Mouse (Mus musculus) spleen, adult 12 weeks (tissue): Measurements from ENCODE around the gene Nfatc2.
A peak's percentile ranks its signal among the peaks of the same experiment; 100 is the strongest.

ENCODE experiments used
- DNase-seq: peaks from one replicate; pipeline ENCODE4 v3.0.0; 2022; ENCODE audit warnings: low spot score

Nfatc2 gene

GRCm38 (mm10) chr2:168601491-168602386 is at the start of gene Nfatc2:
Gene Nfatc2 (minus strand): TSS chr2:168601657.
- no peak for DNase-seq

DNA sequence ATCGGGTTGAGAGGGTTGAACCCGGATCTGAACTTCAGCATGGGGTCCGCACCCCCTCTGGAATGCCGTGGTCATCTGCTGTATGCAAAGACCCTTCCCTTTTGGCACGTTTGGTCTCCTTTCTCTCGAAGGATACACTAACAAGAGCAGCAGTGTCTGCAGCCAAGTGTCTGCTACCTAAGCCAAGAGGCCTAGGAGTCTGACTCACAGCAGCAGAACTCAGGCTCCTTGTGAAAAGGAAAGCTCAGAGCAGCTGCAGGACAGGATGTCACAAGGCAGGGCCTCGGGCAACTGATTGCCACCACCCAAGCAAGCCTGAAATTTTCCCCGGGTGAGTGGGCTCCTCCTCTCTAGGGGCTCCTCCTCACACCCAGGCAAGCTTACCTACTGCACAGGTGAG is 46.7 kb upstream of the Nfatc2 start:
- DNase-seq: no peak

DNA sequence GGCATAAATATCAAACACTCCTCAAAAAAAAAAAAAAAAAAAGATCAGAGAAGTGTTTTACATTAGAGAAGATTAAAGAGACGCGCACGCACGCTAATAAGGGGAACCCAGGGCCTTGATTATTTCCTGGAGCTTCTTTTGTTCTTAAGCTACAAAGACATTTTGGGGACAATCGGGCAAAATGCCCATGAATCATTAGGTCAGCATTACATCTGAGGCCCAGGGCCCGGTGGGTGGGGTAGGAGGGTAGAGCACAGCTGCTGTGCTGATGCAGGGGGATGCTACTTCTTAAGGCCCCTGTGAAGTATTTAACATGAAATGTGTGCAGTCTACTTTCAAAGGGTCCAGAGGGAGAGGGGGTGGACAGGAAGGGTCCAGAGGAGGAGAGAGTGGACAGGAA is 43.4 kb upstream of the Nfatc2 start:
- no peak for DNase-seq

- no peak for DNase-seq
Observed at GRCm38 (mm10) chr2:168643524-168644177, 42.2 kb upstream of the Nfatc2 start.

- no peak for DNase-seq
Observed at GRCm38 (mm10) chr2:168642187-168642586, 40.7 kb upstream of the Nfatc2 start.

DNA sequence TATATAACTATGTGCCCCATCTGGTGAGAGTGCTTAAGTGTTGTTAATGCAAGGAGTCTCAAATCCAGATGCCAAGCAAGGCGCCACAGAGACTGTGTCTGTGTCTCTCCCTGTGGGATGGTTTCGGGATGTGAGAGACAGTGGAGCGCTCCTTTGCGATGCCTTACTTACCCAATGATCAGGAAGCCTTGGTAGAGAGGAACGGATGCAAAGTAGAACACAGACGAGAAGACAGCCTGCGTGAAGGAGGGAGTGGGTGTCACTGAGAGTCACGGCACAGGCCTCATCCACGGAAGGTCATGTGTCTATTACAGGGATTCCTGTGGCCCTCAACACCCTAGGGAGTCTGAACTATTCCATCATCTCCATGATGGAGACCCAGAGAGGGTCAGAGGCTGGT is 39.0 kb upstream of the Nfatc2 start:
- no peak for DNase-seq

GRCm38 (mm10) chr2:168634881-168635280 is 33.4 kb upstream of the Nfatc2 start:
- DNase-seq: no peak

- no peak for DNase-seq
Observed at GRCm38 (mm10) chr2:168633301-168633816, 31.9 kb upstream of the Nfatc2 start.

GRCm38 (mm10) chr2:168632543-168632942 is 31.1 kb upstream of the Nfatc2 start:
- no peak for DNase-seq

DNA sequence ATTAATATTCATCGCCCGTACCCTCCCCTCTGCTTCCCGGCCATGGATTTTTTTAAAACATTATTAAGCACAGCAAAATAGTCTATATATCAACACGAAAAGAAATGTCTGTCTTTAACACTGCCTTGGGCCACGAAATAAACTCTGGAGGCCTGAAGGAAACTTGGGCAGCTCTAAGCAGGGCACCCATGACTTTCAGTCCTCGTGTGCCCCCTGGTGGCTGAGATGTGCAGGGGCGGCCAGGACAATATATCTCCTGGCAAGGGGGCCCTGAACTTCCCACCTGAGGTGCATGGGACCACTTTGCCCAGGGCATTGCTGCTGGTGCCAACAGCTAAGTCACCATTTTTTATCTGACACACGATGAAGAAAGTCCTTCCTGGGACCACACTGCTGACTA is 27.3 kb upstream of the Nfatc2 start:
- DNase-seq: peak; percentile 52

GRCm38 (mm10) chr2:168627829-168628770 is 26.6 kb upstream of the Nfatc2 start:
- DNase-seq: no peak

- no peak for DNase-seq
Observed at GRCm38 (mm10) chr2:168626385-168626784, 24.9 kb upstream of the Nfatc2 start.

DNA sequence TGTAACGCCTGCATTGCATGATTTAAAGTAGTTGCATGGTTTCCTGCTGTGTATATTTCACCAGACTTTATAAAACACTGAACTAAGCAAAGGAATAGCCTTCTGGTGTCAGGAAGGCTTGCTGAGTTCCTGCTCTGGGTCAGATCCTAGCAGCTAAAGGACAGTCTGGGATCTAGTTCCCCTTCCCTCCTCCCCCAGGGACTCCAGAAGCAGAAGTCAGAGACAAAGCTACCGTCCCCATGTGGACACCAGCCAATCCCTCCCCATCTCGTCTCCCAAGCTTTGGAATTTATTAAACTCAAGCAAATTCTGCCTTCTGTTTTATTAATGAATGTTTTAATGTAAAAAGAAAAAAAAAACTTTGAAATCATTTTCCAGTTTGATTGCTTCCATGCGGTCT is 23.6 kb upstream of the Nfatc2 start:
- no peak for DNase-seq

DNA sequence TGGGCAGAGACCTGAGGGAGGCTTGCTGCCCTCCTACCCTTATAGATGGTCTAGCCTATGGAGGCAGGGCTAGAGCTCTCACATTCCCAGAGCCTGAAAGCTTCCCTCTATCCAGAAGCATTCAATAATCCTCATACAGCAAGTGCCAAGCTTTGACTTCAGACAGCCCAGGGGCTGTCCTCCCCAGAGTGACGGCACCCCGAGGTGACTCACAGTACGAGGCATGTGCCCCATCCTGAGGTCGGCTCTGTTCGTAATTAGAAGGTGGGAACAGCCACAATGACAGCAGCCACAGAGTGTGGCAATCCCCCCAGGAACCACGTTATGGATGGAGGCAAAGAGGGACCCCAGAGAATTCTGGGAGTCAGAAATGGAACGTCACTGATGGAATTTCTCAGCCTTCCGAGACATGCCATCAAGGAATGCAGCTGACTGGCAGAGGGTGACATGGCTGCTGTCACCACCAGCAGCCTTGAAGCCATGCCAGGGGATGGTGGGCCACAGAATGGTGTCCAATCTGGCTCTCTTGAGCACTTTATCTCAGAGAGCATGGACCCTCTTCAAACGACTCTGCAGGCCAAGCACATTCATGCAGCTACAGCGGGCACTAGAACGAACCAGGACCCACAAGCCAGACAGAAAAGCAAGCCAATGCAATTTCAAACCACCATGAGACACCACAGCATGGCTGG is 19.8 kb upstream of the Nfatc2 start:
- no peak for DNase-seq

DNA sequence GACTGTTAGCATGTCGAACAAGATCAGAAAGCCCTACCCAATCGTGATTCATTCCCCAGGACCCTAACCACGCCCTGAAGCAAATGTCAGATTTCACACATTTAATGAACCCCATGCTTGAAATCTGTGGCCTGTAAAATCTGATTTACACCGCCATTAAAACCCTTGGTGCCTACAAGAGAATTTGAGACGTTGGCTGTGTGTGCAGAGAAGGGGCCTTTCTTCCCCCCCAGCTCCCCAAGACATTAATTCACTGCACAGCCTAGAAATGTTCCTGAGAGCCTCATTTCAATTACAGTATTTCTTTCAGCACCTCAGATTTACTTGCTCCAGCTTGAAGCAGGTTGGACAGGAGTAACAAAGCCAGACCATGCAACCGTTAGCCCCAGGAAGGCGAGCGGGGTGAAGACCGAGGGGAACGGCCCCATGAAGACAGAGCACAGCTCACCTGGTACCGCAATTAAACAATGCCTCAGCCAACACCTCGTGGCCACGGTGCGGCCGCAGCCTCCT is 16.8 kb upstream of the Nfatc2 start:
- no peak for DNase-seq

DNA sequence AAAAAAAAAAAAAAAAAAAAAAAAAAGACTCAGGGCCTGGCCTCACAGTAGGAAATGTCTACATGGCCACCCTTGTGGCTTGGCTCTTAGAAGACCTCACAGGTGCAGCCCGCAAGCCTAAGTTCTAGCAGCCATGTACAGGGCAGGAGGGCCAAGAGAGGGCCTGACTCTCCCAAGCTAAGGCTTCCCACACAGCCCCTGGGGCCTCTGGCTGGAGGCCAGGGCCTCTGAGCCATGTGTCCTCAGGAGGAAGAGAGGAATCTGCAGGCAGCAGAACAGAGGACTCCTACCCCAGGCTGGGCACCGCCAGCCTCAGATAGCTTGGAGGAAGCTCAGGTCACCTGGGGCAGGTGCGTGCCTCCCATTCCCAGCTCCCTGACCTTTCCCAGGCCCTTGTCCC is 13.7 kb upstream of the Nfatc2 start:
- DNase-seq: no peak

DNA sequence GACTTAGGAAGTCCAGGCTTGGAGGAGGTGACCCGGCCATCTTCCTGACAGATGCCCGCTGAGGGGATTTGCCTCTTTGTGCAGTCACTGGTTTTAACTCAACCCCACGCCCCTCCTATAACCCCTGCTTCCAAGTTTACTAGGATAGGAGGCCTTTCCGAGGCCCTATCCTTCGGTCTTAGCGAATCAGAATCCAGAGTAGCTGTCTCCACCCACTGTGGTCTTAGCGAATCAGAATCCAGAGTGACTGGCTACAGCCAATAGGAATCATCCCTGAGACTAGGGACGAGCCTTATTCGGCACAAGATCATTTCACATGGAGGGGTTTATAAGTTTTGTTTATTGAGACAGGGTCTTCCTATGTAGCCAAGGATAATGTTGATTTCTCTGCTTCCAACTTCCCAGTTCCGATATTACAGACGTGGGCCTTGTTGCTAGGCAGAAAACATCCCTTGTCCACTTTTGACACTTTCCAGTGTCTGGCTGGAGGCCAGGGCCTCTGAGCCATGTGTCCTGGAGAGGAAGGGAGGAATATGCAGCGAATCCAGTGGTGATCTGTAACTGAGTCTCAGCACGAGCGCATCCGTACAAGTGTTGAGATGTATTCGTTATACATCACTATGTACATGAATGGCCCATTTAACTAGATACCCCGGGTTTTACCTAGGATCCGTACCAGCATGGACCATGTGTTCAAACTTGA is 12.9 kb upstream of the Nfatc2 start:
- no peak for DNase-seq

GRCm38 (mm10) chr2:168613092-168613880 is 11.8 kb upstream of the Nfatc2 start:
- DNase-seq: no peak

DNA sequence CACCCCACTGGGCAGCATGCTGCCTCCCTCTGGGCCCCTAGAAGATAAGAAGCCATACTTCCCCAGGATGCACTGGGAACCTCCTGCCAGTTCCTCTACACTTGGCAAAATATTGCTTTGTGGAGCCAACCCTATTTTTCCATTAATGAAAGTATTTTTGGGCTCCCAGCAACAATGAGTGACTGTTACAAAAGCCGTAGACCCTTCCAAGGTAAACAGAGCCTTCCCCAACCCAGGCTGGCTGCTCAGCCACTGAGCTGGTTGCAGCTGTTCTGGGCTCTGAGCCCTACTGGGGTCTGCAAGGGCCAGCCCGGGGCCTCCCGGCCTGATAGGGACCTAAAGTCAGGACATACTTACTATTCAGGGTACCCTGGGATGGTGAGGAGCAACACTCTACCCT is 9.5 kb upstream of the Nfatc2 start:
- DNase-seq: no peak
